Mouse (Mus musculus) small intestine, adult 10 weeks (tissue): ENCODE measurements around the gene Rev3l. TPM values are rescaled to one million over a fixed set of nuclear protein-coding genes. Genes with fewer than 3 reads are reported as not detected.

ENCODE experiments used
- polyA plus RNA-seq: library from polyadenylated mRNA; stranded (reverse); fragments of 350-450 nt; fragmentation: Illumina TruSeq; extraction: RNeasy Lipid Tissue Mini Kit (QIAGEN cat#74804); gene quantifications from one replicate; pipeline ENCODE4 v1.2.3, GENCODE M21; 2014; ENCODE audit warnings: low replicate concordance

Gene Rev3l
- polyA plus RNA-seq, result 39.8 TPM

GRCm38 (mm10) chr10:39731736-39732265, at the start of gene Rev3l:
Gene Rev3l (plus strand): TSS chr10:39732118.

GRCm38 (mm10) chr10:39898874-39899371, 167.0 kb downstream of the Rev3l start, which contains the start of gene Mfsd4b4:
Gene Mfsd4b4 (minus strand): TSS chr10:39899238.

Other genes starting within 250 kb of the Rev3l start
- 20.4 TPM for gene Traf3ip2, start 119.2 kb upstream of the Rev3l start, polyA plus RNA-seq
- 3.0 TPM for gene Mfsd4b4, start 167.1 kb downstream of the Rev3l start, polyA plus RNA-seq
- gene Mfsd4b2, start 194.8 kb downstream of the Rev3l start, polyA plus RNA-seq, result 123 TPM
- 37.3 TPM for gene Mfsd4b3, start 228.0 kb downstream of the Rev3l start, polyA plus RNA-seq